Mouse (Mus musculus) G1E (cell line): ENCODE results near the gene Fbxl8. TPM values are rescaled to one million over a fixed set of nuclear protein-coding genes. Genes with fewer than 3 reads are reported as not detected.

Experiments
- ATAC-seq: 2 replicates; pipeline ENCODE4 v1.8.0; 2016; ENCODE audit warnings: mild to moderate bottlenecking; ENCODE audit not compliant: insufficient number of reproducible peaks, poor library complexity, low FRiP score, severe bottlenecking; ENCODE audit errors: extremely low read depth
- DNase-seq: peaks from one replicate; pipeline ENCODE4 v3.0.0; 2012; ENCODE audit warnings: low spot score
- H3K27me3 ChIP-seq: 2 replicates; pipeline ENCODE4 v1.6.1; 2012; ENCODE audit warnings: mild to moderate bottlenecking, low read length, inconsistent platforms; ENCODE audit not compliant: insufficient read depth
- H3K36me3 ChIP-seq: replicated peaks from 2 replicates; pipeline ENCODE3; 2012; ENCODE audit warnings: mild to moderate bottlenecking, inconsistent platforms
- H3K4me1 ChIP-seq: 2 replicates; pipeline ENCODE4 v1.6.1; 2012; ENCODE audit warnings: low read depth, low read length, inconsistent platforms, mixed read lengths; ENCODE audit not compliant: insufficient read depth
- H3K4me3 ChIP-seq: 2 replicates; pipeline ENCODE4 v1.5.1; 2012; ENCODE audit warnings: low read depth, mild to moderate bottlenecking, inconsistent platforms, low read length, moderate library complexity, mixed read lengths
- H3K9me3 ChIP-seq: replicated peaks from 2 replicates; pipeline ENCODE4 v1.6.1; 2012; ENCODE audit warnings: inconsistent platforms
- CTCF ChIP-seq: IDR thresholded peaks from 2 replicates; pipeline ENCODE4 v1.5.1; 2012; ENCODE audit warnings: low read depth, low read length, inconsistent platforms, mixed read lengths
- GATA1 ChIP-seq: IDR thresholded peaks from 2 replicates; pipeline ENCODE4 v1.6.1; 2012; ENCODE audit warnings: borderline replicate concordance, low read length, inconsistent platforms, mixed read lengths
- GATA2 ChIP-seq: IDR thresholded peaks from 2 replicates; pipeline ENCODE4 v1.6.1; 2012; ENCODE audit warnings: low read depth, low read length, inconsistent platforms, borderline replicate concordance
- POLR2AphosphoS5 ChIP-seq: IDR thresholded peaks from 2 replicates; pipeline ENCODE4 v1.6.1; 2012; ENCODE audit warnings: low read depth, low read length, inconsistent platforms; ENCODE audit not compliant: insufficient replicate concordance
- TAL1 ChIP-seq: conservative IDR thresholded peaks from 2 replicates; pipeline ENCODE4 v1.6.1; 2012; ENCODE audit warnings: low read depth, low read length, inconsistent platforms, mixed read lengths
- polyA plus RNA-seq: library from polyadenylated mRNA; stranded (reverse); fragments of >175 nt; gene quantifications from 2 replicates; pipeline ENCODE4 v1.2.3, GENCODE M21; 2012
- total RNA-seq, 2 experiments: library from RNA; stranded (forward) in 1 of 2; stranded (reverse) in 1 of 2; fragments of 200-1000 nt in 1 of 2; fragments of >200 nt in 1 of 2; fragmentation: Nextera tagmentation in 1 of 2; gene quantifications; 2 replicates each; pipeline ENCODE4 v1.2.3; 2014 to 2017

The Fbxl8 gene
- total and polyA plus RNA-seq, 3 experiments = 6.0 to 8.9 (median 8.0) TPM

DNA sequence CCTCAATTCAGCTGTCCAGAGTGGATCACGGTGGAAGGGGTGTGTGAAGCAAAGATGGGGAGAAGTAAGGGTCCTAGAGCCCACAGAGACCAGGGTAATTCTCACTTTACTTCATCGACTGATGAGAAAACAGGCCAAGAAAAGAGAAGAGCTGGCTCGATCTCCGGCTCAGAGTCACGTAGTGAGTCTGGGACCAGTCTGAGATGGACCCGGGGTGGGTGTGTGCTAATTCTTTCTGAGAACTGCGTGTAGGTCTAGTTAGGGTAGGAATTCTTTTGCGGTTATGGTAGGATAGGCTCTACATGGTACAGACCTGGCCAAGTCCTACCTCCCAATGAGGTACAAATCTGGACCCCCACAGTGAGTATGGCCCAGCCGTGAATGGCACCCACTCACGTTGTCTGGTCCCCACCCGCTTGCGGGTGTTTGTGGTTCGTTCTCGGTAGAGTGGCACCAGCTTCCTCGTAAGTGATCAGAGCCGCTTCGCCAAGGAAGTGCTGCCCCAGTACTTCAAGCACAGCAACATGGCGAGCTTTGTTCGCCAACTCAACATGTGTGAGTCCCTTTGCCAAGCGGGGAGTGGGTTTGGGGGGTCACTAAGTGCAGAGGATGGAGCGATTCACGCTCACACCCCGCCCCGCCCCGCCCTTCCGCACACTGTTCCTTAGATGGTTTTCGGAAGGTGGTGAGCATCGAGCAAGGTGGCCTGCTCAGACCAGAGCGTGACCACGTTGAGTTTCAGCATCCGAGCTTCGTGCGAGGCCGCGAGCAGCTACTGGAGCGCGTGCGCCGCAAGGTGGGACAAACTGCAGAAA, 5.9 kb downstream of the Fbxl8 start:
- TF ChIP-seq TAL1 (no peak), GATA1 (no peak), CTCF (no peak), POLR2AphosphoS5 (no peak), GATA2 (no peak)
- Histone ChIP-seq H3K36me3 (peaks cover 31% of the 10 kb centered on the region), H3K4me1 (peaks cover 64% of the 10 kb centered on the region), H3K9me3 (peaks cover 10% of the 10 kb centered on the region), H3K4me3 (peak overlapping the region; percentile 67; the same call in 1 of the 2 replicates), H3K27me3 (peaks cover 31% of the 10 kb centered on the region)
- DNase-seq = no peak
- no peak for ATAC-seq

DNA sequence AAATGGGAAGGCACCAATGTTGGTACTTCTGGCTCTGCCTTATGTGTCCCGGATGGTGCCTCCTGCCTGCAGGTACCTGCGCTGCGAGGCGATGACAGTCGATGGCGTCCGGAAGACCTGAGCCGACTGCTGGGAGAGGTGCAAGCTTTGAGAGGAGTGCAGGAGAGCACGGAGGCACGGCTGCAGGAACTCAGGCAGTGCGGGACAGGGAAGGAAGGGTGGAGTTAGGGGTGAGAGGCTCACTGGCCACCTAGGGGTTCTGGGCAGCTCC, 6.4 kb downstream of the Fbxl8 start:
- Histone ChIP-seq H3K4me3 (no peak overlapping the region), H3K36me3 (peaks cover 31% of the 10 kb centered on the region), H3K4me1 (peaks cover 64% of the 10 kb centered on the region), H3K27me3 (peaks cover 35% of the 10 kb centered on the region), H3K9me3 (peaks cover 10% of the 10 kb centered on the region)
- ATAC-seq = no peak
- TF ChIP-seq POLR2AphosphoS5 (no peak), GATA1 (no peak), TAL1 (no peak), GATA2 (no peak), CTCF (no peak)
- no peak for DNase-seq

DNA sequence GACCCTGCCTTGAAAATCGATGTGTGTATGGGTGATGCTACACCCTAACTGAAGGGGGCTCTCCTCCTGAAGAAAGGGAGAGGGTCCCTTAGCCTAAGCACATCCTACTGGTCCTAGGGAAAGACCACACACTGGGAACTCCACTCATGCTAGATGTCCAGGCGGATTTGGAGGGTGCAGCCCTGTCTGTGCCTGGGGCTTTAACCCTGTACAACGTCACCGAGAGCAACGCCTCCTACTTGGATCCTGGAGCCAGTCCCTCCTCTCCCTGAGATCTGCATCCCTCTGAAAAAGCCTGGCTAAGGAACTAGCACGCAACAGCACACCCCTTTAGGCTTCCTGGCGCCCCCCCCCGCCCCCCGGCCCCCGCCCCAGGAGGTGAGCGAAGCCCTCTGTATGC, 10.9 kb downstream of the Fbxl8 start:
- peaks cover 17% of the 10 kb centered on the region for H3K36me3 ChIP-seq
- no peaks in the 10 kb centered on the region; the same call in 1 of the 2 replicates for H3K9me3 ChIP-seq
- no peak for DNase-seq
- ATAC-seq = no peak
- no peak overlapping the region; the same call in 1 of the 2 replicates for H3K4me3 ChIP-seq
- H3K27me3 ChIP-seq = peaks cover 51% of the 10 kb centered on the region
- H3K4me1 ChIP-seq = peaks cover 52% of the 10 kb centered on the region
- TF ChIP-seq GATA1 (no peak), TAL1 (no peak)

DNA sequence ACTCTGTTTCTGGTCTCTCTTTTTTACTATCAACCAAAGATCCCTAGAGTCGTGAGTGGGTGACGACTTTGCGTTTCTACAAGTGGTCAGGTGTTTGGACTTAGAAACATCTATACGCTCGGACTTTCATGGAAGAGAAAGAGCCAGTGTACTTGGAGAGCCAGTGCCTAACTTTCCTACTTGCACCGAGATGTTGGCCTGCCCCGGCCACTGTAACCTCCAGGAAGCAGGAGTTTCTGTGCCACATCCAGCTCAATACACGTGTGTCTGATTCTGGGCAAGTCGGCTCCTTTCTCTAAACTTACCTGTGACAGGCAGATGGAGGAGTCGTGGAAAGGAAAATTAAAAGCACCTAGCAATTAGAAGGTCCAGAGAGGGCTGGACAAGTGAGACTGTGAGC, 11.4 kb downstream of the Fbxl8 start, which contains the start of gene Nol3:
Gene Nol3 (plus strand): TSS at position 301 of the 400 bp plus-strand sequence.
- ATAC-seq = no peak
- TF ChIP-seq POLR2AphosphoS5 = no peak
- no peaks in the 10 kb centered on the region; the same call in 1 of the 2 replicates for H3K9me3 ChIP-seq
- DNase-seq = no peak
- H3K4me1 ChIP-seq = peaks cover 53% of the 10 kb centered on the region
- H3K27me3 ChIP-seq = peaks cover 46% of the 10 kb centered on the region
- H3K36me3 ChIP-seq = peaks cover 19% of the 10 kb centered on the region
- peak within 1 kb of the TSS; percentile 71 for H3K4me3 ChIP-seq

DNA sequence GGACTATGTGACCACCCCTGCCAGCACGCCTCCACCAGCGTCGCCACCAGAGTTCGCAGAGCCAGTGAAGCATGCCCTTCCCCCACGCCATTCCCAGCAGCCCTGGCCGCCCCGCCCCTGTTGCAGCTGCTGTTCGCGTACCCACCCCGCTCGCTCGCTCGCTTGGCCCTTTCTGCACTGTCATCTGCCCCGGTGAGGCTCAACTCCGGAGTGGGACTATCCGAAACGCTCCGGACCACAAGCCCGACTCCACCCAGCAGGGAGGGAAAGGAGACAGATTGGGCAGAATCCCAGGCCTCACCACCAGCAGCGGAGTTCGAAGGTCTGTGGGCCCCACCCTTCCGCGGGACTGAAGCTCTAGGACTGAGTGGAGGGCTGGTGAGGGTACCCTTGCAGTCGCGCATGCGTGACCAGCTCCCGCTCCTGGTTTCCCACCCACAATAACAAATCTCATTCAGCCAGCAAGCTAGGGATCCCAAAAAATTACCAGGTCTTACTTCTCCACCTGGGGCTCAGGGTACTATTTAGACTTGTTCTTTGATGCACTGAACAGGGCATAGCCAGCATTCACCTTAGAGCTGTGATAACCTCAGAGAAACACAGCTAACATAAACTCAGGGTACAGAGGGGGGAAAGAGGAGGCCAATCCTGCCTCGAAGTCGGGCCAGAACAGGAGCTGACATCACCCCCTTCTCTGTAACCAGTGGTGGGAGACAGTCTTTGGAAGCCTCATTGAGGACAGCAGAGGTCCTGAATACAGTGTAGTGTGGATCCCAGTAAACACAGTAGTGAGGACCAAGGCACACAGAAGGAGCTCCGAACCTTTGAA, 12.1 kb downstream of the Fbxl8 start:
- H3K4me3 ChIP-seq = peak overlapping the region; percentile 71
- peaks cover 42% of the 10 kb centered on the region for H3K27me3 ChIP-seq
- TF ChIP-seq GATA1 (no peak), POLR2AphosphoS5 (no peak), CTCF (no peak), GATA2 (no peak), TAL1 (no peak)
- peaks cover 21% of the 10 kb centered on the region for H3K36me3 ChIP-seq
- DNase-seq (peak; percentile 77), ATAC-seq (peak; percentile 93)
- H3K4me1 ChIP-seq = peaks cover 52% of the 10 kb centered on the region
- H3K9me3 ChIP-seq = no peaks in the 10 kb centered on the region; the same call in 1 of the 2 replicates

DNA sequence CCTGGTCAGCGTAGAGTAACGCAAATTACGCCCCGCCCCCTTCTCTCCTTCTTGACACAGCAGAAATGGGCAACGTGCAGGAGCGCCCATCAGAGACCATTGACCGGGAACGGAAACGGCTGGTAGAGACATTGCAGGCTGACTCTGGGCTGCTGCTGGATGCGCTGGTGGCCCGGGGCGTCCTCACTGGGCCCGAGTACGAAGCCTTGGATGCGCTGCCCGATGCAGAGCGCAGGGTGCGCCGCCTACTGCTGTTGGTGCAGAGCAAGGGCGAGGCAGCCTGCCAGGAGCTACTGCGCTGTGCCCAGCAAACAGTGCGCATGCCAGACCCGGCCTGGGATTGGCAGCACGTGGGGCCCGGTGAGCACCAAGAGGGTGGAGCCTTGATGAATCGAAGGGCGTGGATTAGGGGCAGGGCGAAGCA, 14.5 kb downstream of the Fbxl8 start:
- Histone ChIP-seq H3K27me3 (peaks cover 36% of the 10 kb centered on the region), H3K36me3 (peaks cover 25% of the 10 kb centered on the region), H3K9me3 (no peaks in the 10 kb centered on the region; the same call in 1 of the 2 replicates), H3K4me1 (peaks cover 64% of the 10 kb centered on the region), H3K4me3 (peak overlapping the region; percentile 25; the same call in 1 of the 2 replicates)
- DNase-seq (no peak), ATAC-seq (no peak)
- TF ChIP-seq TAL1 = no peak
- no peak for TF ChIP-seq GATA1
- no peak for TF ChIP-seq GATA2
- no peak for TF ChIP-seq POLR2AphosphoS5
- TF ChIP-seq CTCF = no peak
